ENCODE assay signal across 23 mouse cellular contexts in the genomic region with DNA sequence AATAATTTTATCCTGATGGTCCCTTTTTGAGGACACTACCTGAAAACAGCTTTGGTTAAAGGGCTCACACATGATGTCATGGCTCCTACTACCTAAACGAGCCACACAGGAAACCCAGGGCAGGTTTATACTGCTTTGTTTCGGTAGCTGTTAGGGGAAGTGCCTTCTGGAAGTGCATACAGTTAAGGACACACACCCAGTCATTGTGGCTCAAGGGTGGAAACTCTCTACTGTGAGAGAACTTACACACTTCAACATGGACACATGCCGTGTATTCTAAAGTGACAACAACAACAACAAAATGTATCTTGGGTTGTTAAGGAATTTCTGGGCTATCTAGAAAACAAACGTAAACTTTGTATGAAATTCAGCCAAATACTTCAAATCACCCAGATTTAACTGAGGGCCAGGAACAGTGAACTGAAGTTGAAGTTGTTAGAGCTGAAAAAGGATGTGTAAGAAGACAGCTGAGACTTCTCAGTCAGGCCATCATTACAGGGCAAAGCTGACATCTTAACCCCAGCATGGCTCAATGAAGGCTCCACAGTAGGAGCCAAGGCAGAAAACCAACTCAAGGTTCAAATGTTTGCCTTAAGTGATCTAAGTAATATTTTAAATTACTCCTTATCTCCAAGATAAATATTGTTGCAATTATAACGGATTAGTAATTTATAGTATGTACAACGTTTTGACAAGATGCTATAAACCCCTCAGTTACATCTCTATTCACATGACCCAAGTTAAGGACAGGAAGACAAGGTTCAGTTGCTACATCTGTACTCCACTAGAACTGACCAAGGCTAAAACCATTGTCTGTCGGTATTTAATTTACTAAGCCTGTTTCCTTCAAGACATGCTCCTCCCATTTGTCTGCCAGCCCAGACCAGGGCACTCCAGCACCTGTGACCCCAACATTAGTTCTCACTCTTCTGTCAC. TPM values are rescaled to one million over a fixed set of nuclear protein-coding genes. Genes with fewer than 3 reads are reported as not detected.
A peak's percentile ranks its signal among the peaks of the same experiment; 100 is the strongest.
DNase-seq lines count a peak whose midpoint lies in the region; ATAC-seq and TF ChIP-seq lines count a peak whose summit lies in the region.
"Had no signal": no experiment of that assay in that cellular context is flagged by ENCODE, and none has a peak within 500 bp of the region (broad histone marks: within the 10 kb centered on the region; RNA-seq: fewer than 3 reads in every experiment).

No protein-coding gene starts in this region.

- H3K4me1 ChIP-seq in liver, embryonic 11.5 days (replicated peaks; ENCODE audit: control insufficient read depth, insufficient read depth, low read length), result no peaks in the 10 kb centered on the region
- peaks cover 2% of the 10 kb centered on the region; the same call in 1 of the 2 replicates for H3K4me1 ChIP-seq in kidney, adult 2 months (ENCODE audit: control insufficient read depth, insufficient read depth, low read length)
- H3K4me1 ChIP-seq: forebrain, embryonic 12.5 days; midbrain, embryonic 13.5 days had no signal

- H3K9me3 ChIP-seq in liver, embryonic 11.5 days (ENCODE audit: control insufficient read depth, low read length), result no peaks in the 10 kb centered on the region
- H3K9me3 ChIP-seq: embryonic facial prominence, embryonic 12.5 days; forebrain, embryonic 12.5 days; heart, embryonic 15.5 days; limb, embryonic 15.5 days; midbrain, embryonic 13.5 days had no signal

- 63% methylated on average over 7 of the region's 7 CpGs for WGBS in liver, embryonic 11.5 days
- WGBS in kidney, adult 2 months, result 55% methylated on average over 7 of the region's 7 CpGs

- no peak overlapping the region for H3K27ac ChIP-seq in liver, embryonic 11.5 days (ENCODE audit: low read depth, low read length)
- peak overlapping the region; percentile 55; the same call in 1 of the 2 replicates for H3K27ac ChIP-seq in kidney, adult 2 months (ENCODE audit: insufficient read depth, low read depth, low read length)
- H3K27ac ChIP-seq: embryonic facial prominence, embryonic 12.5 days; forebrain, embryonic 12.5 days; hindbrain, embryonic 14.5 days; limb, embryonic 15.5 days; midbrain, embryonic 13.5 days had no signal

- H3K27me3 ChIP-seq in liver, embryonic 11.5 days (replicated peaks; ENCODE audit: control insufficient read depth, insufficient read depth, low read length), result no peaks in the 10 kb centered on the region
- no peaks in the 10 kb centered on the region for H3K27me3 ChIP-seq in kidney, adult 2 months (replicated peaks; ENCODE audit: control insufficient read depth, insufficient read depth, low read length)
- H3K27me3 ChIP-seq: embryonic facial prominence, embryonic 12.5 days; forebrain, embryonic 12.5 days; heart, embryonic 15.5 days; limb, embryonic 15.5 days; midbrain, embryonic 13.5 days had no signal

- H3K4me2 ChIP-seq in liver, embryonic 11.5 days, result no peak overlapping the region
- H3K4me2 ChIP-seq: embryonic facial prominence, embryonic 12.5 days; forebrain, embryonic 12.5 days; heart, embryonic 15.5 days; hindbrain, embryonic 14.5 days; limb, embryonic 15.5 days; midbrain, embryonic 13.5 days had no signal

- H3K9ac ChIP-seq in liver, embryonic 11.5 days (ENCODE audit: low read depth, low read length), result no peak overlapping the region
- H3K9ac ChIP-seq: embryonic facial prominence, embryonic 12.5 days; forebrain, embryonic 12.5 days; heart, embryonic 15.5 days; hindbrain, embryonic 14.5 days; limb, embryonic 15.5 days; midbrain, embryonic 13.5 days had no signal

- no peak for TF ChIP-seq CTCF in kidney, adult 2 months (conservative IDR thresholded peaks at IDR 0.05; ENCODE audit: insufficient read depth, insufficient read length, low read depth, low read length)

- DNase-seq in liver, embryonic 11.5 days (ENCODE audit: low spot score), result no peak
- DNase-seq in liver, result no peak
- DNase-seq in ZHBTc4 (ENCODE audit: low read depth, low spot score), result peak; percentile 15
- peak; percentile 66 for DNase-seq in kidney, adult 2 months
- DNase-seq in kidney, postnatal 10 days, result peak; percentile 57
- no peak for DNase-seq in cerebellum, adult 18-20 months
- DNase-seq in heart, postnatal 4 days, result no peak
- no peak for DNase-seq in retina, embryonic 14.5 days (ENCODE audit: low spot score)
- DNase-seq: cerebellum, adult 11 months; cerebellum, postnatal 14 days; gastrocnemius, postnatal 25 days; heart, postnatal 36 days; left cerebral cortex, postnatal 4 days; thymus, postnatal 25 days had no signal

- H3K36me3 ChIP-seq in liver, embryonic 11.5 days (ENCODE audit: control insufficient read depth, insufficient read depth, low read length), result no peaks in the 10 kb centered on the region
- peaks cover 4% of the 10 kb centered on the region for H3K36me3 ChIP-seq in kidney, adult 2 months (ENCODE audit: control insufficient read depth, insufficient read depth, low read length)

- TF ChIP-seq POLR2A in kidney, adult 2 months (IDR thresholded peaks at IDR 0.05; ENCODE audit: low read depth, low read length), result no peak

- peak; percentile 21; the same call in 1 of the 2 replicates for ATAC-seq in liver, embryonic 11.5 days (replicated peaks; ENCODE audit: low FRiP score)
- ATAC-seq: inflammation-experienced regulatory T-cells, adult 6 months; midbrain, embryonic 13.5 days had no signal

- H3K4me3 ChIP-seq in liver, embryonic 11.5 days (ENCODE audit: low read depth, low read length), result no peak overlapping the region
- no peak overlapping the region for H3K4me3 ChIP-seq in kidney, adult 2 months (ENCODE audit: insufficient read depth, low read depth, low read length)
- H3K4me3 ChIP-seq: embryonic facial prominence, embryonic 12.5 days; forebrain, embryonic 12.5 days; heart, embryonic 15.5 days; limb, embryonic 15.5 days; midbrain, embryonic 13.5 days had no signal

RNA-seq across cellular contexts. Expression of a gene that starts 13.6 kb away (rescaled TPM):
- polyA plus RNA-seq in liver, embryonic 11.5 days (2014; fragmentation: Nextera tagmentation; extraction: Ambion mirVana), result 4.3 and 4.4 TPM in 2 replicates
- polyA plus RNA-seq in kidney, adult 2 months (2012; rRNA removed), result 302 and 308 TPM in 2 replicates
- total RNA-seq in heart, postnatal 4 days (2021), result 10 to 100 TPM; 57.0 to 69.2 TPM
- total RNA-seq: monocyte, adult 5-6 weeks; neutrophil, adult 5-6 weeks had no signal
- polyA plus RNA-seq: inflammation-experienced regulatory T-cells, adult 6 months had no signal

Comparison
In these comparisons a context has a peak if more than half of its experiments do, and no peak if none do; other contexts are left out.
1. DNase-seq: peak in ZHBTc4 (single experiment), kidney, adult 2 months (single experiment) and kidney, postnatal 10 days (single experiment); none in liver, embryonic 11.5 days (single experiment), liver (single experiment), cerebellum, adult 18-20 months (0 of 2), heart, postnatal 4 days (single experiment) and retina, embryonic 14.5 days (single experiment).
2. RNA of a gene that starts 13.6 kb away (polyA plus RNA-seq): 302 to 308 TPM in kidney, adult 2 months; 4.3 to 4.4 TPM in liver, embryonic 11.5 days; every median in the first group is over 10 times any median in the second.